Mouse (Mus musculus): ENCODE data around the gene Bak1. TPM values are rescaled to one million over a fixed set of nuclear protein-coding genes. Genes with fewer than 3 reads are reported as not detected.

The Bak1 gene
- polyA plus RNA-seq, 1 experiment from 2014 or later, result 11.0 TPM

- no peaks in the 10 kb centered on the region for H3K36me3 ChIP-seq (ENCODE audit: control insufficient read depth, insufficient read depth, low read length)
- H3K4me3 ChIP-seq (ENCODE audit: low read depth, low read length), result no peak overlapping the region
- WGBS (ENCODE audit: insufficient replicate concordance), result 65% methylated on average over 2 of the region's 2 CpGs
- H3K27ac ChIP-seq (ENCODE audit: low read depth, low read length), result no peak overlapping the region
- no peaks in the 10 kb centered on the region for H3K27me3 ChIP-seq (ENCODE audit: control insufficient read depth, insufficient read depth, low read length)
- ATAC-seq (replicated peaks; ENCODE audit: insufficient number of reproducible peaks, low FRiP score, low TSS enrichment), result no peak
- H3K4me1 ChIP-seq (ENCODE audit: control insufficient read depth, insufficient read depth, low read length), result peaks cover 6% of the 10 kb centered on the region; the same call in 1 of the 2 replicates
- no peak overlapping the region for H3K4me2 ChIP-seq
- no peak overlapping the region for H3K9ac ChIP-seq (ENCODE audit: low read depth, low read length)
- no peaks in the 10 kb centered on the region for H3K9me3 ChIP-seq (replicated peaks; ENCODE audit: control insufficient read depth, low read length)
Observed at GRCm38 (mm10) chr17:27008277-27008676, 20.5 kb downstream of the Bak1 start.

- H3K4me1 ChIP-seq (ENCODE audit: control insufficient read depth, insufficient read depth, low read length), result no peaks in the 10 kb centered on the region
- H3K36me3 ChIP-seq (ENCODE audit: control insufficient read depth, insufficient read depth, low read length), result no peaks in the 10 kb centered on the region
- 0 out of 2 replicates have a peak overlapping the region, but pooled peaks have one; percentile 22 for H3K9ac ChIP-seq (ENCODE audit: low read depth, low read length)
- H3K9me3 ChIP-seq (replicated peaks; ENCODE audit: control insufficient read depth, low read length), result no peaks in the 10 kb centered on the region
- no peak overlapping the region for H3K27ac ChIP-seq (ENCODE audit: low read depth, low read length)
- H3K27me3 ChIP-seq (ENCODE audit: control insufficient read depth, insufficient read depth, low read length), result no peaks in the 10 kb centered on the region
- WGBS (ENCODE audit: insufficient replicate concordance), result 42% methylated on average over 11 of the region's 11 CpGs
- no peak for ATAC-seq (replicated peaks; ENCODE audit: insufficient number of reproducible peaks, low FRiP score, low TSS enrichment)
- H3K4me3 ChIP-seq (ENCODE audit: low read depth, low read length), result no peak overlapping the region; the same call in 1 of the 2 replicates
- H3K4me2 ChIP-seq, result 0 out of 2 replicates have a peak overlapping the region, but pooled peaks have one; percentile 9
Observed at GRCm38 (mm10) chr17:27005644-27006043, 23.2 kb downstream of the Bak1 start.

GRCm38 (mm10) chr17:27004903-27005485, 23.8 kb downstream of the Bak1 start:
- Histone ChIP-seq H3K4me2 (0 out of 2 replicates have a peak overlapping the region, but pooled peaks have one; percentile 9), H3K27me3 (ENCODE audit: control insufficient read depth, insufficient read depth, low read length) (no peaks in the 10 kb centered on the region), H3K4me3 (ENCODE audit: low read depth, low read length) (no peak overlapping the region), H3K4me1 (ENCODE audit: control insufficient read depth, insufficient read depth, low read length) (no peaks in the 10 kb centered on the region), H3K27ac (ENCODE audit: low read depth, low read length) (no peak overlapping the region), H3K9ac (ENCODE audit: low read depth, low read length) (no peak overlapping the region), H3K9me3 (replicated peaks; ENCODE audit: control insufficient read depth, low read length) (no peaks in the 10 kb centered on the region), H3K36me3 (ENCODE audit: control insufficient read depth, insufficient read depth, low read length) (no peaks in the 10 kb centered on the region)
- 21% methylated on average over 19 of the region's 19 CpGs for WGBS (ENCODE audit: insufficient replicate concordance)
- ATAC-seq (replicated peaks; ENCODE audit: insufficient number of reproducible peaks, low FRiP score, low TSS enrichment), result no peak

- H3K4me1 ChIP-seq (ENCODE audit: control insufficient read depth, insufficient read depth, low read length), result no peaks in the 10 kb centered on the region
- no peak for ATAC-seq (replicated peaks; ENCODE audit: insufficient number of reproducible peaks, low FRiP score, low TSS enrichment)
Observed at GRCm38 (mm10) chr17:27004431-27004830, 24.4 kb downstream of the Bak1 start.

GRCm38 (mm10) chr17:27001889-27002288, 26.9 kb downstream of the Bak1 start:
- ATAC-seq (replicated peaks; ENCODE audit: insufficient number of reproducible peaks, low FRiP score, low TSS enrichment), result no peak
- no peaks in the 10 kb centered on the region for H3K9me3 ChIP-seq (replicated peaks; ENCODE audit: control insufficient read depth, low read length)
- 46% methylated on average over 6 of the region's 6 CpGs for WGBS (ENCODE audit: insufficient replicate concordance)
- no peak overlapping the region for H3K9ac ChIP-seq (ENCODE audit: low read depth, low read length)
- no peaks in the 10 kb centered on the region for H3K4me1 ChIP-seq (ENCODE audit: control insufficient read depth, insufficient read depth, low read length)
- H3K36me3 ChIP-seq (ENCODE audit: control insufficient read depth, insufficient read depth, low read length), result no peaks in the 10 kb centered on the region
- H3K4me2 ChIP-seq, result no peak overlapping the region
- no peak overlapping the region for H3K27ac ChIP-seq (ENCODE audit: low read depth, low read length)
- no peak overlapping the region for H3K4me3 ChIP-seq (ENCODE audit: low read depth, low read length)
- no peaks in the 10 kb centered on the region for H3K27me3 ChIP-seq (ENCODE audit: control insufficient read depth, insufficient read depth, low read length)

More at GRCm38 (mm10) chr17:27004431-27004830, 24.4 kb downstream of the Bak1 start:
- 23% methylated on average over 9 of the region's 9 CpGs for WGBS (ENCODE audit: insufficient replicate concordance)
- H3K27me3 ChIP-seq (ENCODE audit: control insufficient read depth, insufficient read depth, low read length), result no peaks in the 10 kb centered on the region
- H3K27ac ChIP-seq (ENCODE audit: low read depth, low read length), result no peak overlapping the region
- H3K9me3 ChIP-seq (replicated peaks; ENCODE audit: control insufficient read depth, low read length), result no peaks in the 10 kb centered on the region
- no peak overlapping the region for H3K9ac ChIP-seq (ENCODE audit: low read depth, low read length)
- H3K4me3 ChIP-seq (ENCODE audit: low read depth, low read length), result no peak overlapping the region
- H3K36me3 ChIP-seq (ENCODE audit: control insufficient read depth, insufficient read depth, low read length), result no peaks in the 10 kb centered on the region
- no peak overlapping the region for H3K4me2 ChIP-seq

- ATAC-seq (replicated peaks; ENCODE audit: insufficient number of reproducible peaks, low FRiP score, low TSS enrichment), result no peak
- no peak overlapping the region for H3K4me3 ChIP-seq (ENCODE audit: low read depth, low read length)
Observed at GRCm38 (mm10) chr17:27001151-27001550, 27.7 kb downstream of the Bak1 start.

GRCm38 (mm10) chr17:26999996-27000395, 28.8 kb downstream of the Bak1 start:
- no peaks in the 10 kb centered on the region for H3K9me3 ChIP-seq (replicated peaks; ENCODE audit: control insufficient read depth, low read length)
- H3K4me2 ChIP-seq, result peak overlapping the region; percentile 12; the same call in 1 of the 2 replicates
- no peak overlapping the region for H3K27ac ChIP-seq (ENCODE audit: low read depth, low read length)
- H3K9ac ChIP-seq (ENCODE audit: low read depth, low read length), result 0 out of 2 replicates have a peak overlapping the region, but pooled peaks have one; percentile 18
- no peak overlapping the region for H3K4me3 ChIP-seq (ENCODE audit: low read depth, low read length)
- H3K27me3 ChIP-seq (ENCODE audit: control insufficient read depth, insufficient read depth, low read length), result no peaks in the 10 kb centered on the region
- whole genome bisulfite sequencing (ENCODE audit: insufficient replicate concordance), result 70% methylated on average over 12 of the region's 12 CpGs
- H3K36me3 ChIP-seq (ENCODE audit: control insufficient read depth, insufficient read depth, low read length), result no peaks in the 10 kb centered on the region
- no peak for ATAC-seq (replicated peaks; ENCODE audit: insufficient number of reproducible peaks, low FRiP score, low TSS enrichment)
- peaks cover 6% of the 10 kb centered on the region; the same call in 1 of the 2 replicates for H3K4me1 ChIP-seq (ENCODE audit: control insufficient read depth, insufficient read depth, low read length)

More at GRCm38 (mm10) chr17:27001151-27001550, 27.7 kb downstream of the Bak1 start:
- no peaks in the 10 kb centered on the region for H3K27me3 ChIP-seq (ENCODE audit: control insufficient read depth, insufficient read depth, low read length)
- H3K9me3 ChIP-seq (replicated peaks; ENCODE audit: control insufficient read depth, low read length), result no peaks in the 10 kb centered on the region
- H3K4me1 ChIP-seq (ENCODE audit: control insufficient read depth, insufficient read depth, low read length), result no peaks in the 10 kb centered on the region
- H3K27ac ChIP-seq (ENCODE audit: low read depth, low read length), result no peak overlapping the region
- H3K4me2 ChIP-seq, result no peak overlapping the region
- H3K36me3 ChIP-seq (ENCODE audit: control insufficient read depth, insufficient read depth, low read length), result no peaks in the 10 kb centered on the region
- 70% methylated on average over 7 of the region's 7 CpGs for WGBS (ENCODE audit: insufficient replicate concordance)
- no peak overlapping the region for H3K9ac ChIP-seq (ENCODE audit: low read depth, low read length)

- 69% methylated on average over 15 of the region's 15 CpGs for WGBS (ENCODE audit: insufficient replicate concordance)
- Histone ChIP-seq H3K27me3 (ENCODE audit: control insufficient read depth, insufficient read depth, low read length) (no peaks in the 10 kb centered on the region), H3K4me1 (ENCODE audit: control insufficient read depth, insufficient read depth, low read length) (peaks cover 6% of the 10 kb centered on the region; the same call in 1 of the 2 replicates), H3K4me3 (ENCODE audit: low read depth, low read length) (no peak overlapping the region), H3K27ac (ENCODE audit: low read depth, low read length) (no peak overlapping the region), H3K36me3 (ENCODE audit: control insufficient read depth, insufficient read depth, low read length) (no peaks in the 10 kb centered on the region), H3K9me3 (replicated peaks; ENCODE audit: control insufficient read depth, low read length) (no peaks in the 10 kb centered on the region), H3K9ac (ENCODE audit: low read depth, low read length) (no peak overlapping the region), H3K4me2 (no peak overlapping the region)
- ATAC-seq (replicated peaks; ENCODE audit: insufficient number of reproducible peaks, low FRiP score, low TSS enrichment), result no peak
Observed at GRCm38 (mm10) chr17:26998283-26998682, 30.5 kb downstream of the Bak1 start.

- no peak for ATAC-seq (replicated peaks; ENCODE audit: insufficient number of reproducible peaks, low FRiP score, low TSS enrichment)
Observed at GRCm38 (mm10) chr17:26997661-26998060, 31.1 kb downstream of the Bak1 start.

More at GRCm38 (mm10) chr17:26997661-26998060, 31.1 kb downstream of the Bak1 start:
- WGBS (ENCODE audit: insufficient replicate concordance), result 70% methylated on average over 4 of the region's 4 CpGs
- Histone ChIP-seq H3K4me2 (no peak overlapping the region), H3K9ac (ENCODE audit: low read depth, low read length) (no peak overlapping the region), H3K4me1 (ENCODE audit: control insufficient read depth, insufficient read depth, low read length) (peaks cover 6% of the 10 kb centered on the region; the same call in 1 of the 2 replicates), H3K9me3 (replicated peaks; ENCODE audit: control insufficient read depth, low read length) (no peaks in the 10 kb centered on the region), H3K27ac (ENCODE audit: low read depth, low read length) (no peak overlapping the region), H3K36me3 (ENCODE audit: control insufficient read depth, insufficient read depth, low read length) (no peaks in the 10 kb centered on the region), H3K27me3 (ENCODE audit: control insufficient read depth, insufficient read depth, low read length) (no peaks in the 10 kb centered on the region), H3K4me3 (ENCODE audit: low read depth, low read length) (no peak overlapping the region)

Data from heart, embryonic 11.5 days (tissue).